Mouse (Mus musculus) MEL (cell line): ENCODE measurements at regions not wholly inside any gene's neighbourhood (a gene's known extent, or its start where the extent isn't known, plus 50 kb on each side); places are given as distances from the start of the nearest gene placed in this dataset.

Experiments
- DNase-seq: peaks from one replicate; pipeline ENCODE4 v3.0.0; 2011; ENCODE audit warnings: low read depth, low spot score
- H3K27ac ChIP-seq: 2 replicates; pipeline ENCODE4 v1.5.1; 2012; ENCODE audit warnings: low read depth, mild to moderate bottlenecking, control low read depth, low read length, moderate library complexity; ENCODE audit not compliant: control insufficient read depth
- H3K27me3 ChIP-seq, 2 experiments: fragments of 150-350 bp in 1 of 2; sonication (generic) in 1 of 2; 2 replicates each; pipeline ENCODE4 v1.6.1; 2012; ENCODE audit warnings: low read length in 2 of 2, mild to moderate bottlenecking in 2 of 2, improper control_type of control experiment in 1 of 2, moderate library complexity in 1 of 2; ENCODE audit not compliant: insufficient read depth in 2 of 2, control insufficient read depth in 1 of 2
- H3K36me3 ChIP-seq, 2 experiments: 2 replicates each; pipeline ENCODE4 v1.6.1; 2012 to 2014; ENCODE audit warnings: low read length in 2 of 2, improper control_type of control experiment in 1 of 2, inconsistent platforms in 1 of 2, mild to moderate bottlenecking in 1 of 2; ENCODE audit not compliant: insufficient read depth in 2 of 2, control insufficient read depth in 1 of 2
- H3K4me1 ChIP-seq, 2 experiments: fragments of 150-350 bp in 1 of 2; sonication (generic) in 1 of 2; 2 replicates each; pipeline ENCODE4 v1.6.1; 2012; ENCODE audit warnings: low read length in 2 of 2, improper control_type of control experiment in 1 of 2, mild to moderate bottlenecking in 1 of 2; ENCODE audit not compliant: insufficient read depth in 2 of 2, control insufficient read depth in 1 of 2
- H3K4me3 ChIP-seq, 2 experiments: fragments of 150-350 bp in 1 of 2; sonication (generic) in 1 of 2; 2 replicates each; pipeline ENCODE4 v1.5.1; 2012; ENCODE audit warnings: low read depth in 2 of 2, low read length in 2 of 2, mild to moderate bottlenecking in 2 of 2, moderate library complexity in 2 of 2, control low read depth in 1 of 2, improper control_type of control experiment in 1 of 2; ENCODE audit not compliant: control insufficient read depth in 1 of 2, insufficient read depth in 1 of 2
- H3K79me2 ChIP-seq: 2 replicates; pipeline ENCODE4 v1.6.1; 2012; ENCODE audit warnings: mild to moderate bottlenecking, low read length, moderate library complexity; ENCODE audit not compliant: control insufficient read depth, poor library complexity, insufficient read depth
- H3K9ac ChIP-seq: 2 replicates; pipeline ENCODE4 v1.6.1; 2012; ENCODE audit warnings: low read depth, mild to moderate bottlenecking, control low read depth, low read length, moderate library complexity; ENCODE audit not compliant: control insufficient read depth, poor library complexity, severe bottlenecking
- H3K9me3 ChIP-seq: fragments of 150-350 bp; sonication (generic); replicated peaks from 2 replicates; pipeline ENCODE4 v1.6.1; 2012; ENCODE audit warnings: mild to moderate bottlenecking, low read length, improper control_type of control experiment, moderate library complexity; ENCODE audit not compliant: insufficient read depth
- BHLHE40 ChIP-seq: IDR thresholded peaks from 2 replicates; pipeline ENCODE4 v1.6.1; 2012; ENCODE audit warnings: low read depth, mild to moderate bottlenecking, inconsistent platforms, low read length, improper control_type of control experiment, borderline replicate concordance
- CHD1 ChIP-seq: IDR thresholded peaks from 2 replicates; pipeline ENCODE4 v1.6.1; 2012; ENCODE audit warnings: low read depth, mild to moderate bottlenecking, inconsistent platforms, low read length, improper control_type of control experiment
- CTCF ChIP-seq, 3 experiments: IDR thresholded peaks in 2 of 3; conservative IDR thresholded peaks in 1 of 3; 2 replicates each; pipeline ENCODE4 v1.5.1; 2011 to 2012; ENCODE audit warnings: low read length in 3 of 3, low read depth in 2 of 3, mild to moderate bottlenecking in 2 of 3, improper control_type of control experiment in 1 of 3, inconsistent platforms in 1 of 3, mixed read lengths in 1 of 3, moderate library complexity in 1 of 3; ENCODE audit not compliant: control insufficient read depth in 1 of 3, insufficient read depth in 1 of 3, poor library complexity in 1 of 3, severe bottlenecking in 1 of 3
- EP300 ChIP-seq, 2 experiments: IDR thresholded peaks; 2 replicates each; pipeline ENCODE4 v1.6.1; 2011; ENCODE audit warnings: improper control_type of control experiment in 2 of 2, low read length in 2 of 2, low read depth in 1 of 2, mild to moderate bottlenecking in 1 of 2
- ETS1 ChIP-seq: IDR thresholded peaks from 2 replicates; pipeline ENCODE4 v1.6.1; 2012; ENCODE audit warnings: low read depth, mild to moderate bottlenecking, inconsistent platforms, low read length, improper control_type of control experiment, moderate library complexity
- GABPA ChIP-seq: IDR thresholded peaks from 2 replicates; pipeline ENCODE4 v1.6.1; 2012; ENCODE audit warnings: low read depth, mild to moderate bottlenecking, inconsistent platforms, low read length, improper control_type of control experiment, moderate library complexity
- GATA1 ChIP-seq: IDR thresholded peaks from 2 replicates; pipeline ENCODE4 v1.6.1; 2011; ENCODE audit warnings: low read depth, low read length, improper control_type of control experiment
- JUND ChIP-seq: IDR thresholded peaks from 2 replicates; pipeline ENCODE4 v1.6.1; 2011; ENCODE audit warnings: low read depth, mild to moderate bottlenecking, improper control_type of control experiment, low read length
- KAT2A ChIP-seq: conservative IDR thresholded peaks from 2 replicates; pipeline ENCODE4 v1.6.1; 2012; ENCODE audit warnings: low read depth, low read length, improper control_type of control experiment, inconsistent platforms
- MAFK ChIP-seq: IDR thresholded peaks from 2 replicates; pipeline ENCODE4 v1.6.1; 2011; ENCODE audit warnings: low read depth, mild to moderate bottlenecking, low read length, improper control_type of control experiment, borderline replicate concordance
- MAX ChIP-seq: IDR thresholded peaks from 2 replicates; pipeline ENCODE4 v1.6.1; 2011; ENCODE audit warnings: low read length, improper control_type of control experiment
- MAZ ChIP-seq: IDR thresholded peaks from 2 replicates; pipeline ENCODE4 v1.6.1; 2012; ENCODE audit warnings: low read depth, mild to moderate bottlenecking, inconsistent platforms, low read length, improper control_type of control experiment
- MYB ChIP-seq: IDR thresholded peaks from 2 replicates; pipeline ENCODE4 v1.6.1; 2011; ENCODE audit warnings: mild to moderate bottlenecking, low read depth, low read length, improper control_type of control experiment
- MYC ChIP-seq: IDR thresholded peaks from 2 replicates; pipeline ENCODE4 v1.6.1; 2011; ENCODE audit warnings: low read depth, mild to moderate bottlenecking, low read length, improper control_type of control experiment, moderate library complexity
- NELFE ChIP-seq: IDR thresholded peaks from 2 replicates; pipeline ENCODE4 v1.6.1; 2011; ENCODE audit warnings: low read depth, low read length, improper control_type of control experiment
- NRF1 ChIP-seq: IDR thresholded peaks from 2 replicates; pipeline ENCODE4 v1.6.1; 2014; ENCODE audit warnings: low read depth, mild to moderate bottlenecking, inconsistent platforms, low read length, improper control_type of control experiment, moderate library complexity; ENCODE audit not compliant: poor library complexity, insufficient read depth, severe bottlenecking
- POLR2A ChIP-seq, 2 experiments: IDR thresholded peaks; 2 replicates each; pipeline ENCODE4 v1.6.1; 2011 to 2012; ENCODE audit warnings: low read length in 2 of 2, mild to moderate bottlenecking in 2 of 2, control low read depth in 1 of 2, improper control_type of control experiment in 1 of 2, low read depth in 1 of 2, moderate library complexity in 1 of 2; ENCODE audit not compliant: control insufficient read depth in 1 of 2, insufficient read depth in 1 of 2, poor library complexity in 1 of 2
- POLR2AphosphoS2 ChIP-seq: IDR thresholded peaks from 2 replicates; pipeline ENCODE4 v1.6.1; 2011; ENCODE audit warnings: low read length, improper control_type of control experiment
- POLR2AphosphoS5 ChIP-seq: IDR thresholded peaks from 2 replicates; pipeline ENCODE4 v1.6.1; 2012; ENCODE audit warnings: low read depth, borderline replicate concordance, mild to moderate bottlenecking, inconsistent platforms, low read length, moderate library complexity, mixed read lengths
- RCOR1 ChIP-seq: IDR thresholded peaks from 2 replicates; pipeline ENCODE4 v1.6.1; 2012; ENCODE audit warnings: low read depth, mild to moderate bottlenecking, inconsistent platforms, low read length, improper control_type of control experiment
- SIN3A ChIP-seq: IDR thresholded peaks from 2 replicates; pipeline ENCODE4 v1.6.1; 2012; ENCODE audit warnings: low read length, improper control_type of control experiment, inconsistent platforms
- TAL1 ChIP-seq: IDR thresholded peaks from 2 replicates; pipeline ENCODE4 v1.6.1; 2012; ENCODE audit warnings: mild to moderate bottlenecking, inconsistent platforms, low read length, moderate library complexity, mixed read lengths
- UBTF ChIP-seq: IDR thresholded peaks from 2 replicates; pipeline ENCODE4 v1.6.1; 2012; ENCODE audit warnings: low read depth, mild to moderate bottlenecking, inconsistent platforms, low read length, improper control_type of control experiment, moderate library complexity, borderline replicate concordance; ENCODE audit not compliant: insufficient read depth
- ZC3H11A ChIP-seq: IDR thresholded peaks from 2 replicates; pipeline ENCODE4 v1.6.1; 2012; ENCODE audit warnings: low read depth, mild to moderate bottlenecking, inconsistent platforms, low read length, improper control_type of control experiment
- ZKSCAN1 ChIP-seq: IDR thresholded peaks from 2 replicates; pipeline ENCODE4 v1.6.1; 2012; ENCODE audit warnings: low read depth, mild to moderate bottlenecking, inconsistent platforms, low read length, improper control_type of control experiment, moderate library complexity
- ZMIZ1 ChIP-seq: IDR thresholded peaks from 2 replicates; pipeline ENCODE4 v1.6.1; 2012; ENCODE audit warnings: low read depth, mild to moderate bottlenecking, inconsistent platforms, low read length, improper control_type of control experiment, moderate library complexity
- ZNF384 ChIP-seq: IDR thresholded peaks from 2 replicates; pipeline ENCODE4 v1.6.1; 2012; ENCODE audit warnings: low read depth, mild to moderate bottlenecking, inconsistent platforms, low read length, improper control_type of control experiment

GRCm38 (mm10) chr10:66717909-66718308 is 378.0 kb upstream of the Jmjd1c start:
- no peak overlapping the region for H3K9ac ChIP-seq
- no peak overlapping the region for H3K27ac ChIP-seq
- no peaks in the 10 kb centered on the region for H3K27me3 ChIP-seq
- no peaks in the 10 kb centered on the region for H3K9me3 ChIP-seq
- no peaks in the 10 kb centered on the region for H3K4me1 ChIP-seq
- no peak for DNase-seq
- TF ChIP-seq RCOR1 (no peak), ZMIZ1 (no peak), BHLHE40 (no peak), CTCF (IDR thresholded peaks at IDR 0.05 in 2 of 3, conservative IDR thresholded peaks at IDR 0.05 in 1 of 3; ENCODE audit: control insufficient read depth in 1 of 3, insufficient read depth in 1 of 3, low read depth in 2 of 3, low read length in 3 of 3, poor library complexity in 1 of 3, severe bottlenecking in 1 of 3) (no peak), ZNF384 (no peak), JUND (no peak), ZC3H11A (no peak), EP300 (IDR thresholded peaks at IDR 0.05; ENCODE audit: low read depth in 1 of 2, low read length in 2 of 2) (no peak)
- TF ChIP-seq, all 39 proteins: peak for 0
- Histone ChIP-seq H3K79me2 (no peaks in the 10 kb centered on the region), H3K4me3 (no peak overlapping the region), H3K36me3 (no peaks in the 10 kb centered on the region)

DNA sequence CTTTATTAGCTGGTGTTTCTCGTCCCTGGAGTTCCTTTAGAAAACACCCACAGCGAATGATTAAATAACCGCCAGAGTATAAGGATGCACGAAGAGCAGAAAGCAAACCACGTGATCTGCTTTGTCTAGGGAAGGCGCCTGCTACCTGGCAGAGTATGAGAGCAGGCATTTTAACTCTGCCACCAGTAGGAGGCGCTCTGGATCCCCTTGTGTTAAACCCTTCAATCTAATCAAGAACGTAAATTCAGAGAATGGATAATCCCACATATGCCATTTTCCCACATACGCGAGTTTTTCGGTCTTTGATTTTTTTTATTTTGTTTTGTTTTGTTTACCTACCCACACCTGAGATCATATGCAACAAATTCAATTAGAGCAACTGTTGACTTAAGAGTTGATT is 376.1 kb upstream of the Jmjd1c start:
- no peaks in the 10 kb centered on the region for H3K79me2 ChIP-seq
- no peaks in the 10 kb centered on the region for H3K9me3 ChIP-seq
- DNase-seq, result no peak

GRCm38 (mm10) chr10:66733631-66734030 is 362.3 kb upstream of the Jmjd1c start:
- H3K4me1 ChIP-seq, result no peaks in the 10 kb centered on the region
- no peak for DNase-seq
- TF ChIP-seq ZC3H11A, result no peak
- TF ChIP-seq MYB, result no peak
- no peak for TF ChIP-seq GATA1
- no peak for TF ChIP-seq POLR2AphosphoS2
- TF ChIP-seq NELFE, result no peak
- no peak for TF ChIP-seq MAZ
- no peak for TF ChIP-seq MYC
- TF ChIP-seq NRF1, result no peak
- TF ChIP-seq ZMIZ1, result no peak
- no peak for TF ChIP-seq KAT2A
- no peak for TF ChIP-seq MAFK
- TF ChIP-seq TAL1, result no peak
- TF ChIP-seq ZKSCAN1, result no peak
- no peak for TF ChIP-seq SIN3A
- TF ChIP-seq ZNF384, result no peak
- no peak for TF ChIP-seq ETS1
- no peak for TF ChIP-seq POLR2AphosphoS5
- no peak for TF ChIP-seq POLR2A (IDR thresholded peaks at IDR 0.05; ENCODE audit: control insufficient read depth in 1 of 2, insufficient read depth in 1 of 2, low read depth in 1 of 2, low read length in 2 of 2, poor library complexity in 1 of 2)
- H3K27me3 ChIP-seq, result no peaks in the 10 kb centered on the region
- H3K9me3 ChIP-seq, result no peaks in the 10 kb centered on the region
- no peak overlapping the region for H3K9ac ChIP-seq
- no peaks in the 10 kb centered on the region for H3K79me2 ChIP-seq
- H3K36me3 ChIP-seq, result no peaks in the 10 kb centered on the region
- H3K27ac ChIP-seq, result no peak overlapping the region
- no peak overlapping the region for H3K4me3 ChIP-seq

More for the DNA sequence above, 376.1 kb upstream of the Jmjd1c start:
- H3K4me1 ChIP-seq, result no peaks in the 10 kb centered on the region
- TF ChIP-seq ZKSCAN1 (no peak), MAZ (no peak), MAX (no peak), CHD1 (no peak), GABPA (no peak), CTCF (IDR thresholded peaks at IDR 0.05 in 2 of 3, conservative IDR thresholded peaks at IDR 0.05 in 1 of 3; ENCODE audit: control insufficient read depth in 1 of 3, insufficient read depth in 1 of 3, low read depth in 2 of 3, low read length in 3 of 3, poor library complexity in 1 of 3, severe bottlenecking in 1 of 3) (no peak), EP300 (IDR thresholded peaks at IDR 0.05; ENCODE audit: low read depth in 1 of 2, low read length in 2 of 2) (no peak), NELFE (no peak), UBTF (no peak)
- TF ChIP-seq, all 39 proteins: peak for 0
- H3K27ac ChIP-seq, result no peak overlapping the region
- H3K9ac ChIP-seq, result no peak overlapping the region
- no peaks in the 10 kb centered on the region for H3K36me3 ChIP-seq
- no peaks in the 10 kb centered on the region for H3K27me3 ChIP-seq
- no peak overlapping the region for H3K4me3 ChIP-seq
